Mouse (Mus musculus) urinary bladder, postnatal 4 days (tissue): ENCODE measurements around the gene Adamtsl1.

ENCODE experiments used
- DNase-seq, 2 experiments: peaks; one replicate each; pipeline ENCODE4 v3.0.0; 2021 to 2022; ENCODE audit warnings: low spot score in 2 of 2

Gene Adamtsl1

DNA sequence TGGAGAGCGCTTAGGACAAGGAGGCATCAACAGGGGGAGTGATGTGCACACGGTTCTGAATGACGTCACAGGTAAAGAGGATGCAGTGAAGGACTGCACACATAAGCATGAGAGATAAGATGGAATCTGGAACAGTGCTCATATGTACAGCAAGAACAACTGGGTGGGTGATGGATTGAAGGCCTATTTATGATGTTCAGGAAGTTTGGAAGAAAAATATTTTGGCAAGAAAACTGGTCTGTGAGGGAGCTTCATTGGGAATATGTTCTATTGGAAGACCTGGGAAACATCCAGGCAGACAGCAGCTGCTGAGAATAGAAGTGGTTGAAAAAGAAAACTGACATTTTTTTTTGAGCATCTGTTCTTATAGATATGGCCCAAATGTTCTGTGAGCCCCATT is 300.4 kb downstream of the Adamtsl1 start:
- DNase-seq = no peak

DNA sequence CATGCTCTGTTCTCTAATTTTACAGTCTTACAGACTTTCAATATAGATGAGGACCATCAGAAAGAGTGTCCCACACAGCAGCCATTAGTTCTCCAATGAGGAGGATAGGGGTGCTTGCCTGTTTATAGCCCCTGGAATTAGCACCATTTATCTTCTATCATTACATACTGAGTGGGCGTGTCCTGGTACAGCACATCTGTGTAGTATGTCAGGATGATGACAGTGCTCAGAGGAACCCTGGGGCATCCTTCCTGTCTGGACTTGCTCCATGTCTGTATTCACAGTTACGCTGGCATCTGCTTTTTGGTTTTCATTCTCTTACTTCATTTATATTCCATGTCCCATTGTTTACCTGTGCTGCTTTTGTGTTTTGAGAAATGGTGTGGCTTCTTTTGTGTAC is 304.5 kb downstream of the Adamtsl1 start:
- no peak for DNase-seq

DNA sequence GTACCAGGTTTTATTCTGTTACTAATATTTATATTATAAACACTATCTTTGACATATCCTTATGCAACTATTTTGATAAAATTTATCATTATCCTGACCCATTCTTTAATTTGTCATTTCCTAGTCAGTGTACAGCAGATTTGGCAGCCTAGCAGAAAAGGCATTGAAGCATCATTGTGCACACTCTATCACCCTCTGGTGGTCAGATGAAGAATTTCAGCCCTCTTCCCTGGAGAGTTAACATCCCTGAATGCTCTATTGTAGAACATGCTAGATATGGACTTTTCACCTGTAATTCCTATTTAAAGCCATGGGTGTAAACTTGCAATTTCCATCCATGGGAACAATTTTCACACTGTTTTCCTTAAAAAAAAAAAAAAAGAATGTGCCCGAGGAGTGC is 305.2 kb downstream of the Adamtsl1 start:
- no peak for DNase-seq

GRCm38 (mm10) chr4:85819921-85820320 is 305.9 kb downstream of the Adamtsl1 start:
- no peak for DNase-seq

GRCm38 (mm10) chr4:85823952-85824704 is 310.2 kb downstream of the Adamtsl1 start:
- DNase-seq = no peak

- no peak for DNase-seq
Measured at GRCm38 (mm10) chr4:85824705-85825085, 310.7 kb downstream of the Adamtsl1 start.

DNA sequence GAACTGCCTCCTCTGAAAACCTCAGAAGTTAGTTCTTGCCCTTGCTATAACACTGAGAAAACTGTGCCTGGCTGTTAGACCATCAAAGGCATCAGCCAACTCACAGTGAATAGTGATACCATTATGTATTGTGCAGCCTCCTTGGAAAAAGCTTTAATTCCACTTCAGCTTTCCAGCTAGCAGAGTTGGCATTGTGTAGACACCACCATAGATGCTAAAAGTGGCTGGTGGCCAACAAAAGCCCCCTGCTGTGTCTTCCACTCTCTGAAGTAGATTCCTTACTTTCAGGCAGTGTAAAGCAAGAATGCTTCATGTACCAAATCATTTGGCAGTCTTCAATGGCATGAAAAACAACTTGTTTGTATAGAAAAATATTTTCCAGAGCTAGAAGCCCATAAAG is 323.1 kb downstream of the Adamtsl1 start:
- no peak for DNase-seq

DNA sequence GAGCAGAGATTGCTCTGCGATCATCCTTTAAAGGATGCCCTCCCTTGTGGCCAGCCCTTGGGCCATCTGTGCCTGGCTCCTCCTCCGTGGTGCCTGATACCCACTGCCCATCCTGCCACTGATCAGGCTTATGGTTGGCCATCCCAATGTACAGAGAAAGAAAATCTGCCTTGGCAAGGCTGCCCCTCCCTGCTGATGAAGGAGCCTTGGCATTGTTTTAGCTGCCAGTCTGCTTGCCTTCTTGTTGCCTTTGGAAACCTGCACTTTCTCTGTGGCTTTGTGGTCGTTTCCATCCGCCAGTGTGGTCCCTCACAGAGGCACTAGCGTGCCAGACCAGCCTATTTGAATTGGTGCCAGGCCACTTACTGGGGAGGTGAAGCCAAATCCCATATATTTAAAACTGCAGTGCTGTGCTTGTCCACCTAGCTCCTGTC is 323.6 kb downstream of the Adamtsl1 start:
- no peak for DNase-seq

- DNase-seq = no peak
Measured at GRCm38 (mm10) chr4:85838031-85838430, 324.1 kb downstream of the Adamtsl1 start.

GRCm38 (mm10) chr4:85842113-85842512 is 328.1 kb downstream of the Adamtsl1 start:
- DNase-seq = no peak

- DNase-seq = no peak
Measured at GRCm38 (mm10) chr4:85844381-85844780, 330.4 kb downstream of the Adamtsl1 start.

DNA sequence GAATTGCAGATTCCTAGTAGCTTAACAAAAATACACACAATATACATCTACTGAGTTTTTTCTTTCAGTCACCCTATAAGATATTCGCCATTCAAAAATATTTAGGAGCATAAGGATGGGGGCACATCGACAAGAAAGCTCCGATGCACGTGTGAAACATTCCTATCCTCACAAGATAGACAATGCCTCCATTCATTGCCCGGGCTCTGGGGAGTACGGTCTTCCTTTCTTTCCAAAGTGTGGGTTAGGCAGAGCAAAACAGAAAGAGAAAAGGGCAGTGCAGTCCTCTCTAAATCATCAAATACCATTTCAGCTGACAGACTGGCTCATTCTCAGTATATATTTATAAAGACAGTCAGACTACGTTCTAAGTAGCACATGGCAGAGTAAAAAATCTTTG is 332.0 kb downstream of the Adamtsl1 start:
- no peak for DNase-seq

GRCm38 (mm10) chr4:85853401-85853800 is 339.4 kb downstream of the Adamtsl1 start:
- DNase-seq = no peak

DNA sequence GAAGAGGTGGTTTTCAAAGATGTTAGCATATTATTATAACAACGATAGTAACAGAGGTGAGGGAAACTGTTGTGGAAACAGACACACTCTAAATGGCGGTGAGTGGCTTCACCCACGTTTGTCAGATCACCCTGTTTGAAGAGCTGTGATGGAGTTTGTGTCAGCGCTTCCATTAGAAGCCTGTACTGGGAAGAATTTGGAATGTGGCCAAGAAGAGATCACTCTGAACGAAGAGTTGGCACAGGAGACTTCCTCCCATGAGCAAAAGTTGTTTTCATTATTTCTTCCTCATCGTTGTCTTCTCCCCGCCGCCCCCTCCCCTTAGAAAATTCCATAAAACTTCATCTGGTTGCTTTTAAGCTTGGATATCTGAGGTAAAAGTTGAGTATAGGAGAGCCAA is 340.5 kb downstream of the Adamtsl1 start:
- DNase-seq = no peak

- DNase-seq = no peak
Measured at GRCm38 (mm10) chr4:85879376-85879775, 365.4 kb downstream of the Adamtsl1 start.

- no peak for DNase-seq
Measured at GRCm38 (mm10) chr4:85881318-85881717, 367.3 kb downstream of the Adamtsl1 start.

GRCm38 (mm10) chr4:85884031-85884430 is 370.1 kb downstream of the Adamtsl1 start:
- no peak for DNase-seq

DNA sequence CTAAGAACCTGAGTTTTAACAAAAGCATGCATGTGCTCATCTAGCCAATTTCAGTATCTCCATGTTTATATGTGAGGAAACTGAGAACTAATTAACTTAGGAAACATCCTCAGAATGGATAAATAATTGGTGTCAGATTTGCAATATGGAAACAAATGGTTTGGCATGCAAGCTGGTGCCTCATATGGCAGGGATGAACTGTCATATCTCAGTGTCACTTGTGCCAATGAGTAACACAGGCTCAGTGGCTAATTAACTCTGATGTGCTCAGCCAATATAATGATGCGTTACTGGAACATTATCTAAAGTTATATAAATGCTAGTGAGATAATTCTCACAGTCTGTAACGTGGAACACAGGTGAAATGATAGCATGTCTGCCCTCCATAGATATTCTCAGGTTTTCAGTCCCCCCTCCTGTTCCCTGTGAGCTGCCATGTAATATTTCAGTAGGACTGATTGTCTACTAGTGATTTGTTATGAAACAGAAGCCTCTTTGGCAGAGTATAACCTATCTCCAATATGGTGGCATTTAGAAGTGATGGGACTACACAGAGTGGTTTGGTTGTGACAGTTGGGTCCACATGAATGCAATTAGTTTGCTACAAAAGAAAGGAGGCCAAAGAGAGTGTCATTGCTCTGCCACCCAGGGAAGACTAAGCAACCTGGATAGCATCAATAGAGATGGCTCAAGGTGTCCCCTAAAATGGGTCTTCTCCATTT is 376.1 kb downstream of the Adamtsl1 start:
- DNase-seq = no peak

DNA sequence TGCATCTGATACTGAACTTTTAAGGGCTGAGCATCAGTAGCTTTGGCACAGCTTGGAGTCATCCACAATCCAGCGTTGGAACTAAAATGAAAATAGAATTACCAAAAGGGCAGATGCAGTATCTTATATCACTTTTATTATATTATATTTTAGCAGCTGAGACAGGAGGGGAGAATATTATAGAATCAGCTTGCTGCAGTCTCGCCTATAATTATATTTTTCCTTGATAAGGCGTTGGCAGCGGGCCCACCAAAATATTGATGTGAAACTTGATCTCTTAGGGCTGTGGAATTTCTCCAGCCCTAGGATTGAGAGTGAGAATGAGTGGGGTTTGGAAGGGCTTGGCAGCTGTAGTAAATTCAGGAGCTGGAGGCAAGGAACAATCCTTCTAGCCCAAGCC is 387.3 kb downstream of the Adamtsl1 start:
- DNase-seq = no peak

DNA sequence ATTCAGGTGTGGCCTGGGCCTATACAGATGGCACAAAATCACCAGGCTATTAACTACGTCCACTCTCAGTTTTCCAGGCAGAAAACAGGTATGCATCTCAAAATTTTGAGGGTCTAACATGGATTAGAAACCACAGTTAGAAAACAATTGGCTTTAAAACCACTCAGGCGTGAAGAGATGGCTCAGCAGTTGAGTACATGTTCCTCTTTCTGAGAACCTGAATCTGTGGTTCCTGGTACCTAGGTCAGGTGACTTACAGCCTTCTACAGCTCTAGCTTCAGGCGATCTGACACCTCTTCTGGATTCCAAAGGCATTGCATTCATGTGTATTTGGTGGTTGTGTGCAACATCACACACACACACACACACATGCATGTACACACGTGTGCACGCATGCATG is 390.2 kb downstream of the Adamtsl1 start:
- DNase-seq = no peak

- DNase-seq = no peak
Measured at GRCm38 (mm10) chr4:85916034-85916433, 402.1 kb downstream of the Adamtsl1 start.

DNA sequence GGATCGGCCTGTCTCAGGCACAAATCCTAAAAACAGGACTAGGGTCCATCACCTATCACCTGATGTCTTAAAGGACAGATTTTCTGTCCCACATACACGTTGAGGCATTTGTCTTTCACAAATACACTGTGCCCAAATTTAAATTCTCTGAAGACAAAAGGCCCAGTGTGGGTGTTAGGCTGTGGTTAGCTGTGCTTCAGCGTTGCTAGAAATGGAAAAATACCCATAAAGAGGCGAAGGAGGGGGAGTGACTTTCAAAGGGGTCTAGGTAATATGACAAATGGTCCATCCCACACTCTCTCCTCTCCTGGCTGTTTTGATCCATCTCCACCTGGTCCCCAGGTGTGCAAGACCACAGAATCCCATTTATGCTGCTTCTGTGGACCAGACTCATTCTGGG is 404.4 kb downstream of the Adamtsl1 start:
- DNase-seq = no peak

GRCm38 (mm10) chr4:85920474-85920873 is 406.5 kb downstream of the Adamtsl1 start:
- no peak for DNase-seq
